Mouse (Mus musculus): Measurements from ENCODE around the gene Lekr1. TPM values are rescaled to one million over a fixed set of nuclear protein-coding genes. Genes with fewer than 3 reads are reported as not detected.

The Lekr1 gene
- total RNA-seq (2021) = 1 to 10 TPM; 6.7 to 8.1 TPM
- long read RNA-seq, experiment 1, partial matches to known transcripts = 0 of 4 reads
- long read RNA-seq, experiment 1, other reads (novel, unspliced or antisense) = 2 of 4 reads
- long read RNA-seq, experiment 2, partial matches to known transcripts = 0 of 1 reads
- long read RNA-seq, experiment 2, other reads (novel, unspliced or antisense) = 0 of 1 reads

GRCm38 (mm10) chr3:65665977-65666766 lies at the start of gene Lekr1:
Lekr1 (plus strand) TSS chr3:65666228.
- peak; percentile 91 to 92 for DNase-seq (ENCODE audit: low spot score in 2 of 2)

- DNase-seq (ENCODE audit: low spot score in 2 of 2) = no peak
Measured at GRCm38 (mm10) chr3:65617507-65617906, 48.5 kb upstream of the Lekr1 start.

- no peak for DNase-seq (ENCODE audit: low spot score in 2 of 2)
Measured at GRCm38 (mm10) chr3:65619340-65619739, 46.7 kb upstream of the Lekr1 start.

- DNase-seq (ENCODE audit: low spot score in 2 of 2) = no peak
Measured at GRCm38 (mm10) chr3:65623057-65623456, 43.0 kb upstream of the Lekr1 start.

GRCm38 (mm10) chr3:65625496-65626289 lies 40.3 kb upstream of the Lekr1 start:
- no peak for DNase-seq (ENCODE audit: low spot score in 2 of 2)

- no peak for DNase-seq (ENCODE audit: low spot score in 2 of 2)
Measured at GRCm38 (mm10) chr3:65626290-65626914, 39.6 kb upstream of the Lekr1 start.

- no peak for DNase-seq (ENCODE audit: low spot score in 2 of 2)
Measured at GRCm38 (mm10) chr3:65627021-65627706, 38.9 kb upstream of the Lekr1 start.

GRCm38 (mm10) chr3:65627707-65628028 lies 38.4 kb upstream of the Lekr1 start:
- DNase-seq (ENCODE audit: low spot score in 2 of 2) = no peak

GRCm38 (mm10) chr3:65629565-65630112 lies 36.4 kb upstream of the Lekr1 start:
- no peak for DNase-seq (ENCODE audit: low spot score in 2 of 2)

- DNase-seq (ENCODE audit: low spot score in 2 of 2) = no peak
Measured at GRCm38 (mm10) chr3:65633604-65634003, 32.4 kb upstream of the Lekr1 start.

- DNase-seq (ENCODE audit: low spot score in 2 of 2) = no peak
Measured at GRCm38 (mm10) chr3:65635983-65636382, 30.0 kb upstream of the Lekr1 start.

GRCm38 (mm10) chr3:65637313-65637712 lies 28.7 kb upstream of the Lekr1 start:
- DNase-seq (ENCODE audit: low spot score in 2 of 2) = no peak

GRCm38 (mm10) chr3:65638896-65639295 lies 27.1 kb upstream of the Lekr1 start:
- no peak for DNase-seq (ENCODE audit: low spot score in 2 of 2)

GRCm38 (mm10) chr3:65639454-65640014 lies 26.5 kb upstream of the Lekr1 start:
- DNase-seq (ENCODE audit: low spot score in 2 of 2) = no peak

GRCm38 (mm10) chr3:65642959-65643358 lies 23.1 kb upstream of the Lekr1 start:
- DNase-seq (ENCODE audit: low spot score in 2 of 2) = no peak

GRCm38 (mm10) chr3:65643654-65644053 lies 22.4 kb upstream of the Lekr1 start:
- DNase-seq (ENCODE audit: low spot score in 2 of 2) = no peak

- DNase-seq (ENCODE audit: low spot score in 2 of 2) = no peak
Measured at GRCm38 (mm10) chr3:65647592-65647991, 18.4 kb upstream of the Lekr1 start.

GRCm38 (mm10) chr3:65648913-65649312 lies 17.1 kb upstream of the Lekr1 start:
- DNase-seq (ENCODE audit: low spot score in 2 of 2) = no peak

GRCm38 (mm10) chr3:65650156-65650815 lies 15.7 kb upstream of the Lekr1 start:
- no peak for DNase-seq (ENCODE audit: low spot score in 2 of 2)
